Comparison of ENCODE assay signal across 24 mouse cellular contexts in genomic region chr9:65306672-65307071, GRCm38 (mm10). TPM values are rescaled to one million over a fixed set of nuclear protein-coding genes. Genes with fewer than 3 reads are reported as not detected.
DNase-seq lines count a peak whose midpoint lies in the region; ATAC-seq and TF ChIP-seq lines count a peak whose summit lies in the region.
"Had no signal": no experiment of that assay in that cellular context is flagged by ENCODE, and none has a peak within 500 bp of the region (broad histone marks: within the 10 kb centered on the region; RNA-seq: fewer than 3 reads in every experiment).

No protein-coding gene starts in this region.

- H3K36me3 ChIP-seq in kidney, adult 2 months (ENCODE audit: control insufficient read depth, insufficient read depth, low read length) = peaks cover 21% of the 10 kb centered on the region
- peaks cover 76% of the 10 kb centered on the region for H3K36me3 ChIP-seq in kidney, embryonic 15.5 days
- H3K36me3 ChIP-seq in midbrain, embryonic 10.5 days = peaks cover 79% of the 10 kb centered on the region

- H3K4me3 ChIP-seq in kidney, adult 2 months (ENCODE audit: insufficient read depth, low read depth, low read length) = no peak overlapping the region
- H3K4me3 ChIP-seq in kidney, embryonic 15.5 days (replicated peaks) = no peak overlapping the region
- H3K4me3 ChIP-seq in midbrain, embryonic 10.5 days = no peak overlapping the region
- H3K4me3 ChIP-seq: embryonic facial prominence, embryonic 15.5 days; forebrain, embryonic 10.5 days; hindbrain, embryonic 13.5 days; limb, embryonic 12.5 days; liver, embryonic 15.5 days; midbrain, embryonic 13.5 days; neural tube, embryonic 12.5 days had no signal

- no peak overlapping the region for H3K4me2 ChIP-seq in kidney, embryonic 15.5 days
- H3K4me2 ChIP-seq: embryonic facial prominence, embryonic 15.5 days; hindbrain, embryonic 13.5 days; limb, embryonic 12.5 days; liver, embryonic 15.5 days; midbrain, embryonic 13.5 days; neural tube, embryonic 12.5 days had no signal

- peaks cover 25% of the 10 kb centered on the region for H3K4me1 ChIP-seq in kidney, adult 2 months (ENCODE audit: control insufficient read depth, insufficient read depth, low read length)
- no peaks in the 10 kb centered on the region for H3K4me1 ChIP-seq in kidney, embryonic 15.5 days
- H3K4me1 ChIP-seq in midbrain, embryonic 10.5 days = no peaks in the 10 kb centered on the region
- H3K4me1 ChIP-seq: embryonic facial prominence, embryonic 15.5 days; forebrain, embryonic 10.5 days; hindbrain, embryonic 13.5 days; limb, embryonic 12.5 days; midbrain, embryonic 13.5 days; neural tube, embryonic 12.5 days had no signal

- H3K27me3 ChIP-seq in kidney, adult 2 months (replicated peaks; ENCODE audit: control insufficient read depth, insufficient read depth, low read length) = no peaks in the 10 kb centered on the region
- no peaks in the 10 kb centered on the region for H3K27me3 ChIP-seq in kidney, embryonic 15.5 days
- H3K27me3 ChIP-seq in midbrain, embryonic 10.5 days (ENCODE audit: low read depth, poor library complexity, severe bottlenecking) = no peaks in the 10 kb centered on the region
- H3K27me3 ChIP-seq: embryonic facial prominence, embryonic 15.5 days; hindbrain, embryonic 13.5 days; limb, embryonic 12.5 days; liver, embryonic 15.5 days; midbrain, embryonic 13.5 days; neural tube, embryonic 12.5 days had no signal

- no peak for TF ChIP-seq CTCF in kidney, adult 2 months (conservative IDR thresholded peaks at IDR 0.05; ENCODE audit: insufficient read depth, insufficient read length, low read depth, low read length)

- no peaks in the 10 kb centered on the region for H3K9me3 ChIP-seq in kidney, embryonic 15.5 days (replicated peaks)
- no peaks in the 10 kb centered on the region for H3K9me3 ChIP-seq in midbrain, embryonic 10.5 days (replicated peaks)
- H3K9me3 ChIP-seq: embryonic facial prominence, embryonic 15.5 days; forebrain, embryonic 10.5 days; hindbrain, embryonic 13.5 days; limb, embryonic 12.5 days; liver, embryonic 15.5 days; midbrain, embryonic 13.5 days; neural tube, embryonic 12.5 days had no signal

- ATAC-seq in kidney, embryonic 15.5 days (replicated peaks; ENCODE audit: low FRiP score) = no peak
- ATAC-seq: forebrain, postnatal 0 days; inflammation-experienced regulatory T-cells, adult 6 months; midbrain, embryonic 13.5 days had no signal

- no peak overlapping the region for H3K9ac ChIP-seq in kidney, embryonic 15.5 days
- H3K9ac ChIP-seq: embryonic facial prominence, embryonic 15.5 days; forebrain, postnatal 0 days; hindbrain, embryonic 13.5 days; limb, embryonic 12.5 days; liver, embryonic 15.5 days; midbrain, embryonic 13.5 days; neural tube, embryonic 12.5 days had no signal

- no peak overlapping the region for H3K27ac ChIP-seq in kidney, adult 2 months (ENCODE audit: insufficient read depth, low read depth, low read length)
- no peak overlapping the region for H3K27ac ChIP-seq in kidney, embryonic 15.5 days
- H3K27ac ChIP-seq in midbrain, embryonic 10.5 days (replicated peaks) = no peak overlapping the region
- H3K27ac ChIP-seq: embryonic facial prominence, embryonic 15.5 days; forebrain, embryonic 10.5 days; hindbrain, embryonic 13.5 days; limb, embryonic 12.5 days; liver, embryonic 15.5 days; midbrain, embryonic 13.5 days; neural tube, embryonic 12.5 days had no signal

- DNase-seq in gastrocnemius, postnatal 25 days = peak; percentile 10
- DNase-seq in gastrocnemius, postnatal 10 days = no peak
- peak; percentile 90 for DNase-seq in kidney, adult 2 months
- DNase-seq in fat pad, adult 2 months (ENCODE audit: extremely low read depth, low read depth, low spot score) = peak; percentile 87
- peak; percentile 55 for DNase-seq in kidney, postnatal 14 days
- DNase-seq in midbrain, embryonic 10.5 days (ENCODE audit: low spot score) = no peak
- DNase-seq: adrenal gland, postnatal 25 days; cerebellum, adult 18-20 months; cerebellum, postnatal 36 days; forebrain, postnatal 0 days; gastrocnemius, postnatal 36 days; lung, postnatal 10 days; right cerebral cortex, adult 18-20 months; thymus, postnatal 14 days had no signal

- no peak for TF ChIP-seq POLR2A in kidney, adult 2 months (IDR thresholded peaks at IDR 0.05; ENCODE audit: low read depth, low read length)

- WGBS in kidney, adult 2 months = 32% methylated on average over 2 of the region's 2 CpGs
- whole genome bisulfite sequencing in kidney, embryonic 15.5 days = 96% methylated on average over 2 of the region's 2 CpGs
- 98% methylated on average over 2 of the region's 2 CpGs for WGBS in midbrain, embryonic 10.5 days

RNA-seq across cellular contexts. Expression of gene Clpx, which starts 12.6 kb away (rescaled TPM):
- 10 to 100 TPM; 44.9 to 60.0 TPM for total RNA-seq in gastrocnemius, postnatal 25 days (2021)
- total RNA-seq in gastrocnemius, postnatal 10 days (2021) = 10 to 100 TPM; 61.8 to 64.5 TPM
- 24.4 and 25.8 TPM in 2 replicates for polyA plus RNA-seq in kidney, adult 2 months (2012; rRNA removed)
- 50.6 and 53.5 TPM in 2 replicates for polyA plus RNA-seq in kidney, embryonic 15.5 days (2015; fragmentation: Nextera tagmentation; extraction: Ambion mirVana)
- 41.6 and 42.3 TPM in 2 replicates for polyA plus RNA-seq in midbrain, embryonic 10.5 days (2016; fragmentation: Nextera tagmentation; extraction: Ambion mirVana)

RNA-seq across cellular contexts. Expression of gene Pdcd7, which starts 39.2 kb away (rescaled TPM):
- total RNA-seq in gastrocnemius, postnatal 25 days (2021) = 10 to 100 TPM; 10.1 to 12.7 TPM
- total RNA-seq in gastrocnemius, postnatal 10 days (2021) = 10 to 100 TPM; 11.2 to 13.9 TPM
- 6.0 and 6.1 TPM in 2 replicates for polyA plus RNA-seq in kidney, adult 2 months (2012; rRNA removed)
- polyA plus RNA-seq in kidney, embryonic 15.5 days (2015; fragmentation: Nextera tagmentation; extraction: Ambion mirVana) = 9.2 and 9.8 TPM in 2 replicates
- 8.1 and 8.4 TPM in 2 replicates for polyA plus RNA-seq in midbrain, embryonic 10.5 days (2016; fragmentation: Nextera tagmentation; extraction: Ambion mirVana)

RNA-seq across cellular contexts. Expression of gene Cilp, which starts 41.7 kb away (rescaled TPM):
- total RNA-seq in gastrocnemius, postnatal 25 days (2021) = 100 to 1,000 TPM in 1 of 2 experiments, 10 to 100 TPM in 1; 28.8 to 105 TPM
- 100 to 1,000 TPM; 101 to 103 TPM for total RNA-seq in gastrocnemius, postnatal 10 days (2021)
- polyA plus RNA-seq in kidney, adult 2 months (2012; rRNA removed) = 1.1 and 1.4 TPM in 2 replicates
- 0.66 and 1.1 TPM in 2 replicates for polyA plus RNA-seq in kidney, embryonic 15.5 days (2015; fragmentation: Nextera tagmentation; extraction: Ambion mirVana)
- polyA plus RNA-seq in midbrain, embryonic 10.5 days (2016; fragmentation: Nextera tagmentation; extraction: Ambion mirVana) = 0.04 and 0.17 TPM in 2 replicates
- total RNA-seq: megakaryocyte progenitor cell, adult 5-6 weeks had no signal
- polyA plus RNA-seq: forebrain, embryonic 10.5 days; inflammation-experienced regulatory T-cells, adult 6 months had no signal

RNA-seq across cellular contexts. Expression of gene Ubap1l, which starts 54.2 kb away (rescaled TPM):
- under 1 TPM; 0.20 to 0.64 TPM for total RNA-seq in gastrocnemius, postnatal 25 days (2021)
- 1 to 10 TPM in 1 of 2 experiments, under 1 TPM in 1; 0.52 to 1.1 TPM for total RNA-seq in gastrocnemius, postnatal 10 days (2021)
- polyA plus RNA-seq in kidney, adult 2 months (2012; rRNA removed) = 0.25 and 0.33 TPM in 2 replicates
- polyA plus RNA-seq in kidney, embryonic 15.5 days (2015; fragmentation: Nextera tagmentation; extraction: Ambion mirVana) = 0.14 and 0.31 TPM in 2 replicates
- polyA plus RNA-seq in midbrain, embryonic 10.5 days (2016; fragmentation: Nextera tagmentation; extraction: Ambion mirVana) = 0.29 and 0.36 TPM in 2 replicates
- total RNA-seq: adrenal gland, postnatal 25 days; megakaryocyte progenitor cell, adult 5-6 weeks had no signal
- polyA plus RNA-seq: embryonic facial prominence, embryonic 15.5 days had no signal

Comparison
In these comparisons a context has a peak if more than half of its experiments do, and no peak if none do; other contexts are left out.
1. DNase-seq: peak in gastrocnemius, postnatal 25 days (single experiment), kidney, adult 2 months (single experiment), fat pad, adult 2 months (single experiment) and kidney, postnatal 14 days (single experiment); none in gastrocnemius, postnatal 10 days (single experiment) and midbrain, embryonic 10.5 days (single experiment).